Comparison of ENCODE assay signal across 16 mouse cellular contexts in genomic region chr19:23956299-23956975, GRCm38 (mm10).
A peak's percentile ranks its signal among the peaks of the same experiment; 100 is the strongest.
DNase-seq lines count a peak whose midpoint lies in the region; ATAC-seq and TF ChIP-seq lines count a peak whose summit lies in the region.
"Had no signal": no experiment of that assay in that cellular context is flagged by ENCODE, and none has a peak within 500 bp of the region (broad histone marks: within the 10 kb centered on the region; RNA-seq: fewer than 3 reads in every experiment).

No protein-coding gene starts in this region.

- TF ChIP-seq CTCF in liver, postnatal 0 days (IDR thresholded peaks at IDR 0.05; ENCODE audit: low read depth) = no peak
- no peak for TF ChIP-seq CTCF in E14TG2a.4 (conservative IDR thresholded peaks at IDR 0.05; ENCODE audit: low read length)

- no peak for ATAC-seq in liver, postnatal 0 days
- ATAC-seq in forebrain, embryonic 14.5 days = no peak
- ATAC-seq: intestine, postnatal 0 days; midbrain, embryonic 15.5 days had no signal

- no peak overlapping the region for H3K4me2 ChIP-seq in liver, postnatal 0 days (ENCODE audit: low read depth, low read length)
- no peak overlapping the region for H3K4me2 ChIP-seq in forebrain, embryonic 14.5 days (ENCODE audit: low read length)
- H3K4me2 ChIP-seq: embryonic facial prominence, embryonic 13.5 days; hindbrain, embryonic 13.5 days; midbrain, embryonic 15.5 days had no signal

- DNase-seq in adrenal gland, postnatal 14 days = peak; percentile 59
- no peak for DNase-seq in adrenal gland, postnatal 36 days
- DNase-seq in liver = peak; percentile 38
- no peak for DNase-seq in liver, postnatal 0 days
- DNase-seq in c-Kit-positive CD71-positive TER-119-positive erythroid progenitor cells, embryonic 14.5 days (ENCODE audit: low spot score) = peak; percentile 1
- DNase-seq in forebrain, embryonic 14.5 days (ENCODE audit: low spot score) = no peak
- no peak for DNase-seq in gastrocnemius, postnatal 4 days (ENCODE audit: low spot score in 2 of 2)
- DNase-seq: cerebellum, adult 11 months; cerebellum, postnatal 36 days had no signal

- H3K9ac ChIP-seq in liver, postnatal 0 days (replicated peaks) = no peak overlapping the region
- H3K9ac ChIP-seq in forebrain, embryonic 14.5 days (ENCODE audit: low read length) = no peak overlapping the region
- H3K9ac ChIP-seq: embryonic facial prominence, embryonic 13.5 days; hindbrain, embryonic 13.5 days; midbrain, embryonic 15.5 days had no signal

- no peak for TF ChIP-seq EP300 in liver, postnatal 0 days (IDR thresholded peaks at IDR 0.05; ENCODE audit: low read depth)

- H3K27me3 ChIP-seq in liver, postnatal 0 days (ENCODE audit: insufficient read depth, low read length) = no peaks in the 10 kb centered on the region
- peaks cover 10% of the 10 kb centered on the region; the same call in 1 of the 2 replicates for H3K27me3 ChIP-seq in E14TG2a.4 (ENCODE audit: insufficient read depth, low read length)
- no peaks in the 10 kb centered on the region for H3K27me3 ChIP-seq in forebrain, embryonic 14.5 days (replicated peaks; ENCODE audit: control insufficient read depth, insufficient read depth, low read length)
- H3K27me3 ChIP-seq: embryonic facial prominence, embryonic 13.5 days; hindbrain, embryonic 13.5 days; midbrain, embryonic 15.5 days had no signal

- no peaks in the 10 kb centered on the region for H3K4me1 ChIP-seq in liver, postnatal 0 days (ENCODE audit: insufficient read depth)
- peaks cover 46% of the 10 kb centered on the region for H3K4me1 ChIP-seq in E14TG2a.4 (replicated peaks; ENCODE audit: low read depth, low read length)
- H3K4me1 ChIP-seq in forebrain, embryonic 14.5 days (ENCODE audit: control insufficient read depth, insufficient read depth, low read length) = peaks cover 12% of the 10 kb centered on the region

- WGBS in liver, postnatal 0 days (ENCODE audit: insufficient replicate concordance) = 64% methylated on average over 17 of the region's 17 CpGs
- 78% methylated on average over 17 of the region's 17 CpGs for WGBS in forebrain, embryonic 14.5 days

- no peaks in the 10 kb centered on the region for H3K9me3 ChIP-seq in liver, postnatal 0 days (ENCODE audit: low read length)
- H3K9me3 ChIP-seq in E14TG2a.4 (ENCODE audit: low read length) = no peaks in the 10 kb centered on the region
- H3K9me3 ChIP-seq in forebrain, embryonic 14.5 days (replicated peaks; ENCODE audit: control insufficient read depth, low read length) = no peaks in the 10 kb centered on the region
- H3K9me3 ChIP-seq: embryonic facial prominence, embryonic 13.5 days; forebrain, embryonic 10.5 days; hindbrain, embryonic 13.5 days; midbrain, embryonic 15.5 days had no signal

- no peak overlapping the region for H3K27ac ChIP-seq in liver, postnatal 0 days (ENCODE audit: low read depth)
- no peak overlapping the region for H3K27ac ChIP-seq in forebrain, embryonic 14.5 days (ENCODE audit: low read depth, low read length)
- H3K27ac ChIP-seq: embryonic facial prominence, embryonic 13.5 days; forebrain, embryonic 10.5 days; hindbrain, embryonic 13.5 days; macrophage; midbrain, embryonic 15.5 days had no signal

- H3K36me3 ChIP-seq in liver, postnatal 0 days (replicated peaks; ENCODE audit: insufficient read depth, low read length) = no peaks in the 10 kb centered on the region
- H3K36me3 ChIP-seq in E14TG2a.4 (ENCODE audit: insufficient read depth, low read length) = no peaks in the 10 kb centered on the region
- H3K36me3 ChIP-seq in forebrain, embryonic 14.5 days (ENCODE audit: control insufficient read depth, insufficient read depth, low read length) = no peaks in the 10 kb centered on the region
- H3K36me3 ChIP-seq: embryonic facial prominence, embryonic 13.5 days; forebrain, embryonic 10.5 days; hindbrain, embryonic 13.5 days; midbrain, embryonic 15.5 days had no signal

- H3K4me3 ChIP-seq in liver, postnatal 0 days (ENCODE audit: low read depth, low read length) = no peak overlapping the region
- H3K4me3 ChIP-seq in E14TG2a.4 (replicated peaks; ENCODE audit: low read length) = peak overlapping the region; percentile 69
- H3K4me3 ChIP-seq in forebrain, embryonic 14.5 days (ENCODE audit: low read depth, low read length) = no peak overlapping the region
- H3K4me3 ChIP-seq: embryonic facial prominence, embryonic 13.5 days; forebrain, embryonic 10.5 days; hindbrain, embryonic 13.5 days; midbrain, embryonic 15.5 days had no signal

Comparison
In these comparisons a context has a peak if more than half of its experiments do, and no peak if none do; other contexts are left out.
1. DNase-seq: peak in adrenal gland, postnatal 14 days (single experiment), liver (single experiment) and c-Kit-positive CD71-positive TER-119-positive erythroid progenitor cells, embryonic 14.5 days (single experiment); none in adrenal gland, postnatal 36 days (0 of 2), liver, postnatal 0 days (single experiment), forebrain, embryonic 14.5 days (single experiment) and gastrocnemius, postnatal 4 days (0 of 2).